Mouse (Mus musculus): ENCODE data around the gene Lama4.

Lama4 gene

DNA sequence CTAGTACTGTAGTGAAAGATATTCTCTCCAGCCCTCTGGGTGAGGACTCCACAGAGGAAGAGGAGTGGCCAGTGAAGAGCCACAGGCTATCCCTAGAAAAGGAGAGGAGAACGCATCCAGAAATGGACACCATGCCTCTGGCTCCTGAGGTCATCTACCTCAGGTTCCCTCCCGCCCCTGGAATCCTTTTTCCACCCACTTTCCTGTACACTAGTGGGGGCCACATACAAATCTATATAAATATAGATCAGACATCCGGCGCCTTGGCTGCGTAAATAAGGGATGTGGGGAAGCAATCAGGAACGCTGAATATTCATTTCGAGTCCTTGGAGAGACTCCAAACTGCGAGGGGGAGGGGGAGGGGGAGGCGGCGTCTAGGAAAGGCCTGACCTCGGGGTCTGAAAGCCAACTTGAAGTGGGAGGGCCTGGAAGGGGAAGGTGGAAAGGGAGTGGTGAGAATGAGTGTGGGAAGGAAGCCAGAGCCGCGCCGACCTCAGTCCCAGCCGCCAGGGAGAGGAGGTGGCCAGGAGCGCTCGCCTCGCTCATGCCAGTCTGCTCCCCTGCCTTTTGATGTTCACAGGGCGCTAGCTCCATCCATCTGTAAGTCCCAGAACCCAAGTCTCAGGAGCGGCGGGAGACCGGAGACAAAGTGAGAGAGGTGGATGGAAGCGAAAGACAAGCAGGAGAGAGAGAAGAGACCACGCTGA is at the start of gene Lama4:
TSS of gene Lama4 (plus strand) at position 441 of the 707 bp plus-strand sequence.
- DNase-seq, result peak; percentile 74

DNA sequence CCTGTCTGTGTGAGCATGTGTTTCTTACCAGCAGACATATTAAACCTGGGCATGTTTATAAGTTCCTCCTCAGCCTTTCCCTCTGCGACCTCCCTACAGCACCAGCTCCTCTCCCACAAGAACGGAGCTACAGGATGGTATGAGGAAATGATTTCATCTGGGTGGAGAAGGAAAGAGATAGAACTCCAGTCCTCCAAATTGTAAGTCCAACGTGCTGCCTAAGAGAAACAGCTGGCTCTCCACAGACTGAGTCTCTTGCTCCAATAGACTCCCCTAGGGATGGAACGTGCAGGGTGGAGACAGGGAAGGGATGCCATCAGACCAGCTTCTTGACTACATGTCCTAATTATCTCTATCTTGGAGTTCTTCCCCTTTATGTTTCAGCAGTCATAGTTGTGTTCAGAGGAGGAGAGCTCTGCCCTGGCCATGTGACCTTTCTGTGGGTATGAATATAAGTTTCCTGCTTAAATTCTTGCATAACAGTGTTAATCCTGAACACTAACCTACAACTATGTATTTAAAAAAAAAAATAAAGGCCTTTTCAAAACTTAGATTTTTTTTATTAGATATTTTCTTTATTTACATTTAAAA is 49.2 kb upstream of the Lama4 start:
- no peak for DNase-seq

DNA sequence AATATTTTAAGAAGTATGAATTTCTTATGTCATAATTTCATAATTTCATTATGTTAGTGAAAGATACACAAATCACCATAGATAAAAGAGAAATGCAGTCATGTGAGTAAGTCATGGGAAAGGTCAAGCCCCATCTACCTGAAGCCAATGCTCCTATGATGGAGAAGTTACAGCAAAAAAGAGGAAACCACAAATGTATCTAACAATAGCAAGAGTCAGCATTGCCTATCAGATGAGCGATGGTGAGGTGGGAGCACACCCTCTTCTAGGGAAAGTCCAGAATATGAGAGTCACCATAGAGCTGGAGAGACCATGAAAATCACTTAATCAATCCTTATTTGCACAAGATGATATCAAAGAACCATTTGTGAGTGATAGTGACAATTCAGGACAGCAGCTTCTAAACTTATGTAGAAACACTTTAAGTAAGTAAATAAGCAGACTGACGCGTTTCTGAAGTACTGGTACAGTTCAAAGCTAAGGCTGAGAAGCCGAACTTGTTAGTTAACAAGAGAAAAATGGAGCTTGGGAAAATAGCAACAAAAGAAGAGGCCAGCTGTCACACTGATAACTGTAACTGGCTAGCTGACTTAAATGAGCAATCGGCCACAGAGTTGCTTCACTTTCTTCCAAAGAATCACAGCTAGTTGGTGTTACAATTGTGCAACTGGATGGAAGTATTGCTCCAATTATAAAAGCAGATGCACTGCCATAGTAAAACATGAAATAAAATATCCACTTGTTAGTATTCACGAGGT is 36.2 kb upstream of the Lama4 start:
- DNase-seq, result no peak

DNA sequence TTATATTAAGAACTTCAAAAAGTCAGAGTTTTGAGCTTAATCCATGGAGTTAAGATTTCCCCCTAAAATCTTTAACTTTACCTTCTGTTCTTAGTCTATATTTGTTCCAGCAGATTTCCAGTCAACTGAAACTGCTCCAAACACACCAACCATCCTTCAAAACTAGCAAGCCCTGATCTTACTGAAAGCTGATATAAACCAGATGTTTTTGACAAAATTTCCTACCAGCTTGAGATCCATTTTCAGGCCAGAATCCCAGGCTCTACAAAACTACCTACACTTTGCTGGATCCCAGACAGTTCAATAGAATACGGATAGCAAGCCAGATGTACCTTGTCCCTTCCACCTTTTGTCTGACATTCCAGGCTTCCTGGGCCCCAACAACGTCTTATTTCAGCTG is 20.6 kb upstream of the Lama4 start:
- DNase-seq, result no peak

DNA sequence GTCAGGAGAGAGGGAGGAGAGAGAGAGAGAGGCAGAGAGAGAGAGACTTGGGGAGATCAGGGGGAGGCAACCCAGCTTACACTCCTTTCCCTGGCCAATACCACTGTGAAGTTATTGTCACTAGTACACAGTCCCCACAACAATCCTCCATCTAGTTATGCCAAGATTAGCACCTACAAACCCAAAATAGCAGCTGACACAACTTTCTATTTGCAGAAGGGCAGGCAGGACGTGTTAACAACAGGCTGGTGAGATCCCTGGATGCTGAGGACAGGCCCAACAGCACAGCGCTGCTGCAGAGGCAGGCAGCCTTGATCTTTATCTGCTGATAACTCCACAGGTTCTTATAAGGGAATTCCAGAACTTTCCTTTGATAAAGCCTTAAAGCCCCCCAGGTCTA is 3.4 kb upstream of the Lama4 start:
- no peak for DNase-seq

DNA sequence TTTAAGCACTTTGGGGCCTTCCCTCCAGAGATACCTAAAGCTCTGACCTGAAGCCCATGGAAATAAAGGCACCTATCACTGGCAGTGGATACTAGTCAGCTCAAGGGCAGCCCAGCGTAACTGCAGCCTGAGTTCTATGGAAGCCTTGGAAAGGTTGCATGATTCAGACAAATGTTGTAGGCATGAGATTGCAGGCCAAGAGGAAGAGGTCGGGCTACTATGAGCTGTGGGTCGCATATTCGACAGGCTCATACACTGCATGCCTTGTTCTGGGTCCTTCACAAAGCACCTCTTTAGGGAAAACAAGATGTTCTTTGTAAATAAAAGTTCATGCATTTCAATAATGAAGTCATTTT is 618 bp upstream of the Lama4 start:
- DNase-seq, result no peak

DNA sequence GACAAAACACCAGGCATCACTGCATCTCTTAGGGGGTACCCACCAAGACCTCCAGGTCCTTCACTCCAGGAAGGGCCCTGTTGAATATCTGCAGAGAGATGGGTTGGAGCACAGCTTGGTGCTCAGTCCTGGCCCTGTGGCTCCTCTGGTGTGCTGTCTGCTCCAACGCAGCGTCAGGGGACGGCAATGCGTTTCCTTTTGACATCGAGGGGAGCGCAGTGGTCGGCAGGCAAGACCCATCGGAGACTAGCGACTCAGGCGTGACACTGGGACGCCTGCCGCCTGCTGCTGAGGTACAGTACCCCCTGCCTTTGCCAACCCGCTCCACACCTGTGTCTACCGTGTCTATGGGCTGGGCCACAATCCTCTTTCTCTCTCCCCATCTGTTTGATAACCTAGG is 542 bp downstream of the Lama4 start:
- peak; percentile 34 for DNase-seq

DNA sequence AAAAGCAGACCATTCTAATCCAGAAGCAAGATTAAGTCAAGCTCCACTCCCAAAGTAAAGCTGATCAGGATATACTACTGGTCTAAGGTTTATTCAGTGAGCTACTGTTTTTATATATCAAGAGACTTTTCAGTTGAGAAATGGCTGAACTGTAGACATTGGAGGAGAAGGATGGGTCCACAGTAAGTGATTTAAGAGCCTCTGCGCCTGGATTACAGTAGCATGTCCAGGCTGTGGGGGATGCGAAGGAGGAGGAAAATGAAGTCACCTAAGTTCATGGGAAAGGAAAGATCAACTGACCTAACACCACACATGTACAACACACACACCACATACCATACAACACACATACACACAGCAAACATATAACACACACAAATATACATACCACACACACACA is 1.3 kb downstream of the Lama4 start:
- no peak for DNase-seq

DNA sequence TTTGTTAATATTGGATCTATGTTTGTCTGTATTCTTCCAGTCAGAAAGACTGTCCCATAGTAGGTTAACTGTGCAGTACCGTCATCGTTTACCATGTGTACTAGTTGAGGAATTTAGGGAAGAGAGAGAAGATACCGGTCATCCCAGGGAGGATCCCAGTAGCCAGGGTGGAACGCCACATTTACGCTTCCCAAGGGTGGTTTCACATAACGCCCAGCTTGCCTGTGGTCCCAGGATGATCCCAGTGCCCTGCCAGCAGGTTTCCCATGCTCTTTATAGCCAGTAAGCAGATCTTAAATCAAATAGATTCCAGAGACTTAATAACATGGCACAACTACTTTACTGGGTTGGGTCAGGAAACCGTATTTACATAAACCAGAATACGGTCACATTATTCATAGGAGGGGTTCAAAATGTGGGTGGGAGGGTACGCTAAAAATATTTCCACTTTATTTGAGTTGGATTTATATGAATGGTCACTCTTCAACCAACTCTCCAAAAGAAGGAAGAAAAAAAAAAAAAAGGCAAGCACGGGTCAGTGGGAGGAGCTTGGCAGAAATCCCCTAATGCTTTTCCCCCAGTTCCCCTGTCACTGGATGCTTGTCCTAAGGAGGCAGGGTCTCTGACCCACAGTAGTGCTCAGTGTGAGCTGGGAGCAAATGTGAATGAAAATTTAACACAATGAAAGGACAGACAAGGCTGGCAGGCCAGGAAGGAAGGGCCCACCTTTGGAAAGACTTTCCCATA is 3.2 kb downstream of the Lama4 start:
- no peak for DNase-seq

DNA sequence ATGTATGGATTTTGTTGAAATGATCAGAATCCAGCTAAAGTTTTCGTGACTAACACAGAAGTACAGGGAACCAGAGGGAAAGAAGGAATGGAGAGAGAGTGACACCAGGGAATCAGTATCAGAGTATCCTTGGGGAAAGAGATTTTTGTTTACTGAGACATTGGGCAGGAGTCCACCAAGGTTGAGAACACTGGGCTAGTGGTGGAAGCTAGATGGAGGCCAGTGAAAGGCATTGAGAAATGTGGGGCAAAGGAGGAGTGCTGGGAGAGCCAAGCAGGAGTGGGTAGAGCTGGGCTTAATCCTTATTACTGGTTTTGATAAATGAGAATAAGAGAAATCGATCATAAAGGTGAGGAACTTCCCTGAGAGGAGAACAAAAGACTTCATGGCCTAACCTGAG is 4.2 kb downstream of the Lama4 start:
- DNase-seq, result no peak

DNA sequence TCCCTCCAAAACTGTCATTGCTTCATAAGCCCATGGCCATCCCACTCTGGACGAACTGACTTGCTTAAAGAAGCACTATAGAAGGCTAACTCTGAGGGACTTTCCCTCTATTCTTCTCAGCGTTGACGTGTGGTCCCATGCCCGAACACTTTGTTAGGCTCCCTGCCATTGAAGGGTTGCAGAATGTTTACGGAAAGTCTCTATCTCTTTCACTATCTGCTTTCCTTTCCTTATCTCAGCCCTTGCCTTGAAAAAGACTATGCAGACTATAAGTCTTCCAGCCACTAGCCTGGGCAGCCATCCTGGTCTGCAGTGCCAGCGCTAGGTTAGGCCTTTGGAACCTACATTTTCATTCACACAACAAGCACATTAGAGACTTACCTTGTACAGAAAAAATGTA is 4.7 kb downstream of the Lama4 start:
- DNase-seq, result no peak

DNA sequence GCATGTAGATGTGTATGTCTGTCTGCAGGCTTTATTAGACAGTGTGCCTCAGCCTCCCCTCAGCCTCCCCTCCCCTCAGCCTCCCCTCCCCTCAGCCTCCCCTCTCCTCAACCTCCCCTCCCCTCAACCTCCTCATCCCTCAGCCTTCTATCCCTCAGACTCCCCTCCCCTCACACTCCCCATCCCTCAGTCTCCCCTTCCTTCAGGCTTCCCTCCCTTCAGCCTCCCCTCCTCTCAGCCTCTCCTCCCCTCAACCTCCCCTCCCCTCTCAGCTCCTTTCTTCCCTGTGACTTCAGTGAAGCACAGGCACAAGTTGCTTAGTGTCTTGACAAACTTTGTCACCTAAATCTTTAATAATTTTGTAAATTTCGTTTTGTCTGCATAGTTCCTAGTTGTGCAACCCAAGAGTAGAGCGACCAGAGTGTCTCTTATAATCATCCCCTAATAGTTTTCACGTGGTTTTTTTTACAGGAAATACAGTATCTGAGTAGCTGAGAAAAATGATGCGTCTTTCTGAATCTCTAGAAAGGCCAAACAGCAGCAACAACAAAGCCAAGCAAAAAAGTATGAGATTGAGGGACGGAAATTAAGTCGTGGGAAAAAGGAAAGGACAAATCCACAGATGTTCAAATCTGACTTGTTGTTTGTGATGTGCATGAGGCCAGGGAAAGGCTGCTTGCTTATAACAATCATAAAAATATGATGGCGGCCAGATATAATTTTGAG is 7.1 kb downstream of the Lama4 start:
- no peak for DNase-seq

DNA sequence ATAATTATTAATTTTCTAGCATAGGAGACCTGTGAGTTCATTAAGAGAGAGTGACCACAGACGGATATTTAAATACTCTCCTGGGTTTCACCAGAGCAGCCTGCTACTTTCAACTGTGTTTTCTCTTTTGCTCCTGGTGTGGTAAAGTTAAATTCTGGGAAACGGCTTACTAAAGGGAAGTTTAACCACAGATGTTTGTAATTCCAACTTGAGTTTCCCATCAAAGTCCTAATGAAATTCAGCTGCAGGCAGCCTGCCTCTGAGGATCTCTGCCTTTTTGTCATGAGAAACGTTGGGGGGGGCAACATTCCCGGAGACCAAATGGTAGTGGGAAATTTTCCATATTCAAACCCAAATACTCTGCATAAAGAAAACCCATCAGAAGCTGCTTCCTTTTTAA is 7.7 kb downstream of the Lama4 start:
- DNase-seq, result peak; percentile 29

DNA sequence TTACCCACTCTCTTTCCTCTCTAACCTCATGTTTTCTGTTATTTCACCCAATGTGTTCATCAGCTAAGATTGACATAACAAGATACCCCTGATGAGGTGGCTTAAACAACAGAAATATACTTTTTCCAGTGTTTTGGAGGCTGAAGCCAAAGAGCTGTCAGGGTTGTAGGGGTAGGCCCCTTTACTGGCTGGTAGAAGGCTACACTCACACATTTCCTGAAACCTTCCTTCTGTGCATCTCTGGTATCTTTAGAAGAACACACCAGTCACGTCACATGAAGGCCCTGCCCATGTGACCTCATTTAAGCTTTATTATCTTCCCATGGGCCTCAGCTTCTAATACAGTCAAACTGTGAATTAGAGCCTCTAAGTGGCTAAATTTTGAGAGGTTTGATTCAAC is 12.9 kb downstream of the Lama4 start:
- DNase-seq, result no peak

DNA sequence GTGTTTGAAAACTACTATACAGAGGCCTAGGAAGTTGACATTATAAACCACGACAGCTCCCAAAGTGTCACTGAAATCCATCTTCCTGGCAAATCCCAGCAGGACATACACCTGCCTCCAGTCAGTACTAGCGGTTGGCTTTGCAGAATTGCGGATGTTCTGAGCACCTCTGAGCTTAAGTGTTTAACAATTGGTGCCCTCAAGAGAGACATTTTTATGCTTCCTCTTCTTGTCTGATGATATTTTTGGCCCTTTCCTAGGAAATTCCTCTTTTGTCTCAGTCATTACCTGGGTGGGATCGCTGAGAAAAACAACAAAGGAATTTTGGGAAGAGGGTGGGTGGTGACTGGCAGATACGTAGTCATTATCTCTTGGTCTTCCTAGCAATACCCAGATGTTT is 14.4 kb downstream of the Lama4 start:
- no peak for DNase-seq

DNA sequence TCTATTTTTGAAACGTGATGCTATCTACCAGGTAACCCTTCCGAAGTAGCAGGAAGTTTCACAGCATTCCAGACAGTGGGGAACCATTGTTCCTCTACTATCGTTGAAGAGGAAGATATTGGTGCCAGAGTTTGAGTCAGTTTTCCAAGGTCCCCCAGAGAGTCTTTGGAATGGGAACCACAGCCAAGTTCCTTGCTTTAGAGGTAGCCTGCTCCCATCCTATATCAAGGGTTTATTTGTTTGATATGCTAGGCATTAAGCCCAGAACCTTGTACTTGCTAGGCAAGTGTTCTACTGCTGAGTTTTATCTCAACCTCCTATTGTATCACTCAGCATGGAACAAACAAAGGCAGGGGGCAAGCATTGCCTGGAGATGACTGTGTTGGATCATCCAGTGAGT is 15.7 kb downstream of the Lama4 start:
- no peak for DNase-seq

DNA sequence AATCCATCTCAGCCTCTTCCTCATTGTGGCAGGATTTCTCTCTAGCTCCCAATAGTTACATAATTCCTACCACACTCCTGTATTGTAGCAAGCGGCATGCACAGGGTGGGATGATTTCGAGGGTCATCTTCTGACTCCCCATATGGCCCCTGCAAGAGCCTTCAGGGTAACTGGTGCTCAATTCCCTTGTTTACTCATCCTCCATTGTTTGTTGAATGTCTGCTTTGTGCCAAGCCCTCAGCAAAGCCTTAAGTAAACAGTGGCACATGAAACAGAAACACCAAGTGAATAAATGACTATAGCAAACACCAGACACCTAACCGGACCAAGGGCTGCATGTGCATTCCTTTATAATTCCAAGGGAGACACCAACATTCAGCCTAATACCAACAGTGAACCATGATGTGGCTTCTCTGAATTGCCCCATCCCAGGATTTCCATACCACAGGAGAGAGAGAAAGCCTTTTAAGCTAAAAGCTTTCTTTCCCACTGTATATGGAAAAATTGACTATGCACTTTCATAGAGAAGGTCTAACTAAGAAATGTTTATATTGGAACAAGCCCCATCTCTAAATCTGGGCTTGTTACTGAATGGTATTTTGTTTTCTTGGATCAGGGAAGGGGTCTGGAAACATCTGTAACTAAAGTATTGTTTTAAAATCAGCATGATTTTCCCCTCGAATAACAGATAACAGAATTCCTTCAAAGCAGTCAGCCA is 19.2 kb downstream of the Lama4 start:
- DNase-seq, result no peak

DNA sequence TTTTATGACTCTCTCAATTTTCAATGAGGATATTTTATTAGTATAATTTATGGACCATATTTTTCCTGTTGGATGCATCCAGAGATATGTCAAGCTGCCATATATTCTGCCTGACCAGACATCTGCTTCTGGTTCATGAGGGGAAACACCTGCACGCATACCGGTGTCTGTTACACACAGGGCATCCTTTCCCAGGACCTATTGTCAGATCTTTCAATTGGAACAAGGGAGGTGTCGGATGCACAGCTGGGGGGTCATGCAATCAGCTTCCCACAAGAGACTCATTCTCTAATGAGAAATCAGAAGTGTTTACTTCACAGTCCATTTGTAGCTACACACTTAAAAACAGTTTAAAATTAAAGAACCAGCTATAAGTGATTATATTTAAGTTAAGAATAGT is 20.7 kb downstream of the Lama4 start:
- peak; percentile 58 for DNase-seq

DNA sequence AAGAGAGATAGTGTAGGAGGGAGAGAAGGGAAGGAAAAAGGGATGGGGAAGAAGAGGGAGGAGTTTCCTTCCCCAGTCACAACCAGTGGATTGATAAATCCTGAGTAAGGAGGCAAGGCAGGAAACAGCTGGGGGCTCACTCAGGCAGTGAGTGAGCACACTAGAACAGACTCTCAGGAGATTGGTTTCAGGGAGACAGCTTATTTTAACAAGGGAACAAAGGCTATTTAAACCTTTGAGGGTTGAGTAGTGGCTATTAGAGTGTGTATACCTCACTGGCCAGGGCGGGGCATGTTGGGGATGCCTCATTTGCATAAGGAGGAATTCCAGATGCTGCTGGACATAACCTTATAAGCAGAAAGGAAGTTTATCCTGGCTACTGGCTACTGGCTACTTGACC is 27.5 kb downstream of the Lama4 start:
- DNase-seq, result no peak

DNA sequence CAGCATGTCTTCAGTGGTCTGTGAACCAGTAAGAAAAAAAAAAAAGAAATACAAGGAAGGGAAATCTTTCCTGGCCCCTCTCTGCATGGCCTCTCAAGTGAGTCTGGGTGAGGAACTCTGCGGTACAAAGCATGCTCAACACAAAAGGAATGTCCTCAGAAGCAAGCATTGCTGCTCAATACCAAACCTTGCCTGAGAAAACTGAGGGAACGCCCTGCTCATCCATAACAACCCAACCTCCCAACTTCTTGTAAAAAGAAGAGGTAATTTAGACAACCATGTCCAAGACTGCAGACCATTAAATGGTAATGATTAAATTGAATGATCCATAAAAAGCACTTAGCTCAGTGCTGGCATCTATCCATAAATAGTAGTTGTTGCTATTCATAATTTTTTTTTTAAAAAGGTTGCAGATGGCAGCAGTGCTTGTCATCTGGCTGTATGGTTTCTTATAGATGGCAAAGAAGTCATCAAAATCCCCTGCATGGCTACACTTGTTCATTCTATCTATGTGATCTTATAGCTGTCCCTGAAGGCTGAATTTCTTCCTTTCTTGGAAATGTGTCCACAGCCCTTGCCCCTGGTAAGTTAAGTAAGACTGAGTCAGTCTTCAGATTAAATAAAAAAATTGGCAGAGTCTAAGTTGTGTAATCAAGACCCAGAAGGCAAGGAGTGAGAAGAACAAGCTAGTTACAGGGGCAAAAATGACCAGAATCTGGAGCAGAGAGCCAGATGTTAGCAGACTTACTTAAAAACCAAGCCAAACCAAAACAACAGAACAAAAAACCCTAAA is 28.5 kb downstream of the Lama4 start:
- no peak for DNase-seq

DNA sequence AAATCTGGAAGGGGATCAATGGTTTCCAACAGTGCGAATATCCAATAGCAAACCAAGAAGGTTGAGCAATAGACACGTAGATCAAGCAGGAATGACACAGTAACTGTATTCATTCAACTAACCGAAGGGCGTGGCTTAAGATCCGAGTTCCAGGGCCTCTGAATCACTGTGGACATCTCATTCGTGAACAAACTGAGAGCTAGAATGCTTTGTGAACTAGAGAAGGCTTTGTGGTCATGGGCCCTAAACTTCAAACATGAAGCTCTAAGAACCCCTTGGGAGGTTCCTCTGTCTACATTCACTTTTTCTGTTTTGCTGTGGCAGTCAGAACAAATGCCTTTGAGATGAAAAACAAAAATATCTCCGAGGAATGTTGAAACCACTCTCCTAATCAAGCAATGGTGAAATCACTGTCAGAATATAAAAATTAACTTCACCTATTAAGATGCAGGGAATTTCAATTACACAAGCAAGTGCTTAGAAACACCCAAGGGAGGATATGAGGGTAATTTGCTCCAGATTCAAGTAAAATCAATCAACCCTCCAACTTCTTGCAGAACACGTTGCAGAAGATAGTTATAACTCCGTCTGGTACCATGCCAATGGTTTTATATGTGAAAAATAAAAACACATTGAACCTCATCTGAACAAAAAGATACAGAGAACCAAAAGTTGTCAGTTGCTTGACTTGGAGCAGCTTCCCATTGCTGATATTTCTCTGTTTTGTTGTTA is 29.6 kb downstream of the Lama4 start:
- DNase-seq, result no peak
